Comparison of ENCODE assay signal across 9 mouse cellular contexts in the genomic region with DNA sequence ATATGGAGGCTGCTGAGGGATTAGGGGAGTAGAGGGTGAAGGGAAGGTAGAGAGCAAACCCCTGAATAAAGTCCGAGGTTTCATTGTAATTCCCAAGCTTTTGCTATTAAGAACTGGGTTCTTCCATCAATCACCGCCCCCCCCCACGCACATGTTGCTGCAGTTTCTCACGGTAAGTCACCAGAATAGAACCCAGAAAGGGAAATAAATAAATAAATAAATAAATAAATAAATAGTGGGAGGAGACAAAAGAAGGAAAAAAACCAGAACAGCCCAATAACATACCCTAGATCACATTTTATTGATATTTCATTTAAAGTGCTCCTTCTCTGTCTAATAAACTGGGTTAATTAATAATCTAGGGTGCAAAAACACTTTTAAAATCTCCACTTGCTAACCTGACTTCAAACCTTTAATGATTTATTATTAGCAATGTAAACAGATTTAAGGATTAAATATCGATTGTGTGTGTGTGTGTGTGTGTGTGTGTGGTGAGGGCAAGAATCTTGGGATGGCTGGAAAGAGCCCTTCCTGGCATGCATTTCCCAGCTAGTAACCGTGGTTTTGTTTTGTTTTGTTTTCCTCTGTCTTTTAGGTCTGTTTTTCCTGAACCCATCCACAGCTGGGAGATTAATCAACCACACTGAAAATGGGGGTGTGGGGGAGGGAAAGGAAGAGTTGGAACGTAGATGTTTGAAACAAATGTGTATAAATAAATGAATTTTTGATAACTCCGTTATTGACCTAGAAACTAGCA. TPM values are rescaled to one million over a fixed set of nuclear protein-coding genes. Genes with fewer than 3 reads are reported as not detected.
A peak's percentile ranks its signal among the peaks of the same experiment; 100 is the strongest.
DNase-seq lines count a peak whose midpoint lies in the region; ATAC-seq and TF ChIP-seq lines count a peak whose summit lies in the region.
"Had no signal": no experiment of that assay in that cellular context is flagged by ENCODE, and none has a peak within 500 bp of the region (broad histone marks: within the 10 kb centered on the region; RNA-seq: fewer than 3 reads in every experiment).

No protein-coding gene starts in this region.

- peak overlapping the region; percentile 85 for H3K9ac ChIP-seq in lung, embryonic 16.5 days (ENCODE audit: low read length)
- peak overlapping the region; percentile 18; the same call in 1 of the 2 replicates for H3K9ac ChIP-seq in intestine, embryonic 15.5 days

- peaks cover 34% of the 10 kb centered on the region for H3K27me3 ChIP-seq in lung, embryonic 16.5 days (ENCODE audit: control insufficient read depth, insufficient read depth, low read depth, low read length)
- H3K27me3 ChIP-seq in intestine, embryonic 15.5 days (replicated peaks): peaks cover 27% of the 10 kb centered on the region
- peaks cover 46% of the 10 kb centered on the region for H3K27me3 ChIP-seq in small intestine, adult 2 months (ENCODE audit: control insufficient read depth, insufficient read depth, low read length)

- no peak for ATAC-seq in lung, embryonic 16.5 days (ENCODE audit: low read depth)
- no peak for ATAC-seq in intestine, embryonic 15.5 days

- H3K4me1 ChIP-seq in lung, embryonic 16.5 days (replicated peaks; ENCODE audit: control insufficient read depth, insufficient read depth, low read length): peaks cover 10% of the 10 kb centered on the region
- H3K4me1 ChIP-seq in intestine, embryonic 15.5 days (replicated peaks): peaks cover 48% of the 10 kb centered on the region
- H3K4me1 ChIP-seq in small intestine, adult 2 months (ENCODE audit: control insufficient read depth, insufficient read depth, insufficient read length, low read length): peaks cover 5% of the 10 kb centered on the region

- no peaks in the 10 kb centered on the region for H3K9me3 ChIP-seq in lung, embryonic 16.5 days (ENCODE audit: control insufficient read depth, low read length)
- H3K9me3 ChIP-seq in intestine, embryonic 15.5 days: no peaks in the 10 kb centered on the region

- DNase-seq in gastrocnemius, adult 2 months: no peak
- no peak for DNase-seq in gastrocnemius, adult 8-10 months (ENCODE audit: low spot score in 2 of 2)
- no peak for DNase-seq in lung, postnatal 36 days
- no peak for DNase-seq in thymus, postnatal 25 days
- no peak for DNase-seq in layer of hippocampus, postnatal 10 days (ENCODE audit: low spot score in 2 of 2)

- WGBS in lung, embryonic 16.5 days: 9% methylated on average over 8 of the region's 8 CpGs
- 28% methylated on average over 8 of the region's 8 CpGs for WGBS in intestine, embryonic 15.5 days
- 37% methylated on average over 8 of the region's 8 CpGs for WGBS in small intestine, adult 2 months

- no peaks in the 10 kb centered on the region for H3K36me3 ChIP-seq in lung, embryonic 16.5 days (ENCODE audit: control insufficient read depth, insufficient read depth, low read length)
- no peaks in the 10 kb centered on the region for H3K36me3 ChIP-seq in intestine, embryonic 15.5 days
- H3K36me3 ChIP-seq in small intestine, adult 2 months (ENCODE audit: control insufficient read depth, insufficient read depth, low read length): no peaks in the 10 kb centered on the region

- H3K27ac ChIP-seq in gastrocnemius, adult 2 months: peak overlapping the region; percentile 90
- H3K27ac ChIP-seq in lung, embryonic 16.5 days (ENCODE audit: low read length): peak overlapping the region; percentile 98
- H3K27ac ChIP-seq in intestine, embryonic 15.5 days: peak overlapping the region; percentile 88
- peak overlapping the region; percentile 7; the same call in 1 of the 2 replicates for H3K27ac ChIP-seq in small intestine, adult 2 months (ENCODE audit: insufficient read depth, low read depth, low read length)

- peak overlapping the region; percentile 88 for H3K4me3 ChIP-seq in gastrocnemius, adult 2 months
- peak overlapping the region; percentile 80 for H3K4me3 ChIP-seq in lung, embryonic 16.5 days (ENCODE audit: low read length)
- H3K4me3 ChIP-seq in intestine, embryonic 15.5 days (replicated peaks): peak overlapping the region; percentile 68
- H3K4me3 ChIP-seq in small intestine, adult 2 months (ENCODE audit: low read depth, low read length): peak overlapping the region; percentile 31; the same call in 1 of the 2 replicates

- no peak for TF ChIP-seq POLR2A in small intestine, adult 2 months (IDR thresholded peaks at IDR 0.05; ENCODE audit: low read depth, low read length)

- peak overlapping the region; percentile 96 for H3K4me2 ChIP-seq in lung, embryonic 16.5 days (ENCODE audit: low read depth, low read length)
- H3K4me2 ChIP-seq in intestine, embryonic 15.5 days (replicated peaks): peak overlapping the region; percentile 89

- intact Hi-C loops in gastrocnemius, adult 2 months (cut with DNase I): loop anchor here (5.0 kb wide), 1 partner anchor 36 kb away; no protein-coding TSS in a partner anchor

- no peak for TF ChIP-seq CTCF in gastrocnemius, adult 2 months (IDR thresholded peaks at IDR 0.05)
- TF ChIP-seq CTCF in small intestine, adult 2 months (IDR thresholded peaks at IDR 0.05; ENCODE audit: extremely low read depth, insufficient read length, insufficient replicate concordance, low read depth, low read length): no peak

RNA-seq across cellular contexts. Expression of a gene that starts 3.1 kb away (rescaled TPM):
- total RNA-seq in gastrocnemius, adult 2 months (2021): under 1 TPM; 0.47 to 0.56 TPM
- total RNA-seq in gastrocnemius, adult 8-10 months (2022): under 1 TPM; 0.19 to 0.65 (median 0.58) TPM
- 9.5 and 10.2 TPM in 2 replicates for polyA plus RNA-seq in lung, embryonic 16.5 days (2015; fragmentation: Nextera tagmentation; extraction: Ambion mirVana)
- polyA plus RNA-seq in intestine, embryonic 15.5 days (2015; fragmentation: Nextera tagmentation; extraction: Ambion mirVana): 7.4 and 8.6 TPM in 2 replicates
- 0.83 and 1.0 TPM in 2 replicates for polyA plus RNA-seq in small intestine, adult 2 months (2012; rRNA removed)
- total RNA-seq in layer of hippocampus, postnatal 10 days (2021): not detected
- total RNA-seq: layer of hippocampus, adult 18-20 months had no signal

RNA-seq across cellular contexts. Expression of a gene that starts 3.4 kb away (rescaled TPM):
- total RNA-seq in gastrocnemius, adult 2 months (2021): under 1 TPM; 0.13 to 0.22 TPM
- under 1 TPM in 2 of 4 experiments, not detected in 2; 0.16 to 0.17 TPM for total RNA-seq in gastrocnemius, adult 8-10 months (2022)
- 1.4 and 1.6 TPM in 2 replicates for polyA plus RNA-seq in lung, embryonic 16.5 days (2015; fragmentation: Nextera tagmentation; extraction: Ambion mirVana)
- polyA plus RNA-seq in intestine, embryonic 15.5 days (2015; fragmentation: Nextera tagmentation; extraction: Ambion mirVana): 0.86 and 1.2 TPM in 2 replicates
- polyA plus RNA-seq in small intestine, adult 2 months (2012; rRNA removed): 0.11 and 0.28 TPM in 2 replicates
- not detected for total RNA-seq in layer of hippocampus, postnatal 10 days (2021)
- total RNA-seq: layer of hippocampus, adult 18-20 months had no signal

RNA-seq across cellular contexts. Expression of a gene that starts 15.8 kb away (rescaled TPM):
- under 1 TPM in 1 of 2 experiments, not detected in 1; 0.10 TPM for total RNA-seq in gastrocnemius, adult 2 months (2021)
- under 1 TPM in 1 of 4 experiments, not detected in 3; 0.13 TPM for total RNA-seq in gastrocnemius, adult 8-10 months (2022)
- 2.4 and 2.5 TPM in 2 replicates for polyA plus RNA-seq in lung, embryonic 16.5 days (2015; fragmentation: Nextera tagmentation; extraction: Ambion mirVana)
- 1.9 and 2.0 TPM in 2 replicates for polyA plus RNA-seq in intestine, embryonic 15.5 days (2015; fragmentation: Nextera tagmentation; extraction: Ambion mirVana)
- polyA plus RNA-seq in small intestine, adult 2 months (2012; rRNA removed): 0.10 TPM in 1 of 2 replicates, not detected in the other
- not detected for total RNA-seq in layer of hippocampus, postnatal 10 days (2021)
- total RNA-seq: layer of hippocampus, adult 18-20 months had no signal

RNA-seq across cellular contexts. Expression of a gene that starts 30.0 kb away (rescaled TPM):
- total RNA-seq in gastrocnemius, adult 2 months (2021): 1 to 10 TPM; 2.7 to 3.3 TPM
- total RNA-seq in gastrocnemius, adult 8-10 months (2022): 1 to 10 TPM; 1.8 to 2.8 (median 2.1) TPM
- polyA plus RNA-seq in lung, embryonic 16.5 days (2015; fragmentation: Nextera tagmentation; extraction: Ambion mirVana): 2.4 and 2.7 TPM in 2 replicates
- 3.7 and 4.5 TPM in 2 replicates for polyA plus RNA-seq in intestine, embryonic 15.5 days (2015; fragmentation: Nextera tagmentation; extraction: Ambion mirVana)
- 2.3 and 2.4 TPM in 2 replicates for polyA plus RNA-seq in small intestine, adult 2 months (2012; rRNA removed)
- not detected for total RNA-seq in layer of hippocampus, postnatal 10 days (2021)
- total RNA-seq: layer of hippocampus, adult 18-20 months had no signal

RNA-seq across cellular contexts. Expression of a gene that starts 42.9 kb away (rescaled TPM):
- total RNA-seq in gastrocnemius, adult 2 months (2021): 1 to 10 TPM; 2.2 to 2.9 TPM
- total RNA-seq in gastrocnemius, adult 8-10 months (2022): 1 to 10 TPM; 1.2 to 1.9 (median 1.5) TPM
- polyA plus RNA-seq in lung, embryonic 16.5 days (2015; fragmentation: Nextera tagmentation; extraction: Ambion mirVana): 32.3 and 36.3 TPM in 2 replicates
- 22.9 and 25.1 TPM in 2 replicates for polyA plus RNA-seq in intestine, embryonic 15.5 days (2015; fragmentation: Nextera tagmentation; extraction: Ambion mirVana)
- 3.5 and 4.7 TPM in 2 replicates for polyA plus RNA-seq in small intestine, adult 2 months (2012; rRNA removed)
- not detected for total RNA-seq in layer of hippocampus, postnatal 10 days (2021)
- total RNA-seq: layer of hippocampus, adult 18-20 months had no signal

Comparison
In these comparisons a context has a peak if more than half of its experiments do, and no peak if none do; other contexts are left out.
1. H3K27ac ChIP-seq: peak in every context shown above with its lines; median percentile 98 in lung, embryonic 16.5 days; 90 in gastrocnemius, adult 2 months; 88 in intestine, embryonic 15.5 days; 7 in small intestine, adult 2 months.
2. H3K4me3 ChIP-seq: peak in every context shown above with its lines; median percentile 88 in gastrocnemius, adult 2 months; 80 in lung, embryonic 16.5 days; 68 in intestine, embryonic 15.5 days; 31 in small intestine, adult 2 months.